Mouse (Mus musculus): ENCODE results near the gene Cys1.
"Not testable (repeated sequence)": the region's sequence is repeated elsewhere in the genome, so short reads cannot be mapped to it uniquely, and the experiment has no call there.

Gene Cys1

GRCm38 (mm10) chr12:24648094-24648493, 33.5 kb downstream of the Cys1 start:
- DNase-seq (ENCODE audit: low spot score in 2 of 2), result no peak

- DNase-seq (ENCODE audit: low spot score in 2 of 2), result no peak
Observed at GRCm38 (mm10) chr12:24645901-24646300, 35.7 kb downstream of the Cys1 start.

GRCm38 (mm10) chr12:24644125-24644571, 37.5 kb downstream of the Cys1 start:
- no peak for DNase-seq (ENCODE audit: low spot score in 2 of 2)

- DNase-seq (ENCODE audit: low spot score in 2 of 2), result peak; percentile 34 to 38
Observed at GRCm38 (mm10) chr12:24642370-24642802, 39.2 kb downstream of the Cys1 start.

DNA sequence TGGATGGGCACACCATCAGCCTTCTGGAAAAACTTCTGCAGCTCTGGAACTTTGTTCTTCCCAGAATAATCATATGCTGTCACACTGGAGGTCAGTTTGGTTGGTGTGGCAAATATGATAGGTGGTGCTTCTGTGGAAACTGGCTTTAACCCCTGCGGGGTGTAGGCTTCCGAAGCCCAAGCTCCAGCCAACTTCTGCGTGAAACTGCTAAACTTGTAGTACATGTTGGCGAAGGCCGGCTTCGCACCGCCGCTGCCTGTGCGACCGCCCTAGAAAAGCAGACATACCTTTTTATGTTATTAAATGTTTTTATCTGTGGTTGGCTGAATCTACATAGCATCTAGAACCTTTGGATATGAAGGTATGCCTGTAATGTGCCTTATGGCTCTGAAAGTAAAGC, 42.8 kb downstream of the Cys1 start:
- not testable (repeated sequence) for DNase-seq (ENCODE audit: low spot score in 2 of 2)

DNA sequence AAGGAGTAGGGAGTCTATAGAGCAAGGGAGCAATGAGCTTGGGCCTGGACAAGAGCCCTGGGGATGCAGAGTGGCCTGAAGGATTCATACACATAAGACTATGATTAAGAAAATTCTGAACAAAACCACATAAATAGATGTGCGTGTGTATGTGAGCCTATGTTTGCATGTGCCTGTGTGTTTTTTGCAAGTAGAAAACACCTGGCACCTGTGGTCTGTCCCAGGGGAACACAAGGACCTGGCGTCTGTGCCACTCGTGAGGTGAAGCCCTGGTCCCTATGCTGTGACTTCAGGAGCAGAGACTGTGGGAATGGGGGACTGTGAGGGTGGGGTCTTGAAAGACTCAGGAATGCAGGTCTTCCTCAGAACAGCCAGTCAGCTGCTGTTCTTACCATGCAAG, 47.0 kb downstream of the Cys1 start:
- no peak for DNase-seq (ENCODE audit: low spot score in 2 of 2)

GRCm38 (mm10) chr12:24634212-24634611, 47.4 kb downstream of the Cys1 start:
- no peak for DNase-seq (ENCODE audit: low spot score in 2 of 2)

GRCm38 (mm10) chr12:24633753-24634191, 47.8 kb downstream of the Cys1 start:
- no peak for DNase-seq (ENCODE audit: low spot score in 2 of 2)

GRCm38 (mm10) chr12:24632404-24632803, 49.2 kb downstream of the Cys1 start:
- no peak for DNase-seq (ENCODE audit: low spot score in 2 of 2)

DNA sequence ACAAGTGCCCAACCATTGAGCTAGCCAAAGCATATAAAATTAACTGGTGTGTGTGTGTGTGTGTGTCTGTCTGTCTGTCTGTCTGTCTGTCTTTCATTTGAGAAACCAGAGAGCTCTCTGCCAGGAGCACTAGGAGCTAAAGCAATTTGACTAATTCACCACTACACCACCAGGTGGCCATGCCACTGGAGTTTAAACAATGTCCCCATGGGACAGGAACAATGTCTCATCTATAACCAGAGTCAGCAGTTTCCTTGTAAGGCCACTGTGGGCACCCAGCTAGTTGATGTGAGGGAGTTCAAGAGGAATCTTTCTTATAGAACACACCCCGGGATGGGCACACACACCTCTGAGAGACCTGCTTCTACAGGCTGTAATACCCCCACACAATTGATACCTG, 51.4 kb downstream of the Cys1 start:
- DNase-seq (ENCODE audit: low spot score in 2 of 2), result no peak

DNA sequence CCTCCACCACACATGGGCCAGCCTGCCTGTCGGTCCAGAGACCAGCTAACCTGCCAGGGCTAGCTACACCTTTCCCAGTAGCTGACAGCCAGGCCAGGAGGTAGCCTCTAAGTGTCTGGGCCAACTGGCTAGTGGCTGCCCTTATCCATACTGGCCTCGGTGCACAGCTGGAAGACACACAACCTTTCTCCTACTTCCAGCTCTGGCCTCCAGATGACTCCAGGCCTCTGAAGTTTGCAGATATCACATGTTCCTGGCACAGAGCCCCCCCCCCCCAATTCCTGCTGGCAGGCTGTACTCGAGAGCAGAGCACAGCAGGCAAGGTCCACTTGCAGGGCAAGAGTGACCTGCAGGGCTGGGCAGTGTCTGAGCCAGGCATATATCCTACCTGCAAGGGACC, 54.4 kb downstream of the Cys1 start:
- DNase-seq (ENCODE audit: low spot score in 2 of 2), result no peak

- DNase-seq (ENCODE audit: low spot score in 2 of 2), result no peak
Observed at GRCm38 (mm10) chr12:24626401-24626800, 55.2 kb downstream of the Cys1 start.

DNA sequence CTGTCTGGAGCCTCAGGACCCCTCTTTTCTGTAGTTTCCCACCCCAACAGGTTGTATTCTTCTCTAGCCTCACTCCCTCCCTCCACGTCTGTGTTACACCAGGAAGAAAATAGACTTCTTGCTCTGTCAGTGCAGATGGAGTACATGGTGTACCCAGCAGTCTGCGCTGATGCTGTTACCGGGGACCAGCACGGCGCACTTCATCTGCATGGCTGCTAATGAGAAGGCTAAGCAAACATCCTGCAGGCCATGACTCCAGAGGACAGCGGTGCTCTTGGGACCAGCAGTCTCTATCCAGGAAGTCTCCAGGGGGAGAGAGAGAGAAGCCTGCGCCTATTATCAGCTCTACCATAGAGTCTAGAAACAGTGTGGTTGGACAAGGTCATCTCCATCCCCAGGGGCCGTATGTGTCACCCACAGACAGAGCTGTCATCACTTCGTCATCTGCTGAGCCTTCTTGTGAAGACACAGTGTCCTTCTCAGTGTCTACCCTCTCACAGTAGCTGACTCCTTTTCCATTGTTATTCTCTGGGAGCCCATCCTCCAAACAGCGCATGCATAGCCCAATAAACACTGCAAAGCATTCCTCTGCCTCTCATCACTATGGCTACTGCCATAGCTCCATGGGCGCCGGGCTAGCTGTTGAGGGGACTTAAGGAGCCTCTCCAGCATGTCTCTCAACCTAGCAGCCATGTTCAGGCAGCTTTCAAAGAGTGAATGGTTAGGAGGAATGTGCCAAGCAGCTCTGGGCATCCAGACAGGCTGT, 57.9 kb downstream of the Cys1 start:
- DNase-seq (ENCODE audit: low spot score in 2 of 2), result no peak

GRCm38 (mm10) chr12:24619436-24619835, 62.2 kb downstream of the Cys1 start:
- no peak for DNase-seq (ENCODE audit: low spot score in 2 of 2)
